Comparison of ENCODE assay signal across 8 mouse cellular contexts in genomic region chr3:90508950-90509746, GRCm38 (mm10). TPM values are rescaled to one million over a fixed set of nuclear protein-coding genes. Genes with fewer than 3 reads are reported as not detected.
A peak's percentile ranks its signal among the peaks of the same experiment; 100 is the strongest.
DNase-seq lines count a peak whose midpoint lies in the region; ATAC-seq and TF ChIP-seq lines count a peak whose summit lies in the region.

Gene Chtop (minus strand): TSS chr3:90509498.

- peak; percentile 100 for DNase-seq in MN1 (ENCODE audit: low spot score)
- peak; percentile 99 for DNase-seq in cerebellum, adult 9-10 months
- DNase-seq in hindbrain, embryonic 10.5 days (ENCODE audit: low spot score): peak; percentile 99
- peak; percentile 98 for DNase-seq in layer of hippocampus, adult 9-11 months
- DNase-seq in lung, postnatal 0 days (ENCODE audit: low spot score): peak; percentile 99
- peak; percentile 99 for DNase-seq in ovary, postnatal 14 days (ENCODE audit: low spot score)
- peak; percentile 100 for DNase-seq in thymus, postnatal 14 days

- TF ChIP-seq CTCF in lung, postnatal 0 days (IDR thresholded peaks at IDR 0.05): no peak

- H3K27ac ChIP-seq in hindbrain, embryonic 10.5 days: peak within 1 kb of the TSS; percentile 99
- peak within 1 kb of the TSS; percentile 96 for H3K27ac ChIP-seq in lung, postnatal 0 days (ENCODE audit: low read length)

- WGBS in hindbrain, embryonic 10.5 days: under 1% methylated on average over 66 of the region's 66 CpGs
- 0% methylated on average over 57 of the region's 66 CpGs for WGBS in lung, postnatal 0 days

- H3K36me3 ChIP-seq in hindbrain, embryonic 10.5 days: peaks cover 36% of the 10 kb centered on the region
- H3K36me3 ChIP-seq in lung, postnatal 0 days (ENCODE audit: insufficient read depth, low read length): peaks cover 14% of the 10 kb centered on the region; the same call in 1 of the 2 replicates

- H3K4me1 ChIP-seq in hindbrain, embryonic 10.5 days (replicated peaks): peaks cover 22% of the 10 kb centered on the region
- peaks cover 22% of the 10 kb centered on the region; the same call in 1 of the 2 replicates for H3K4me1 ChIP-seq in lung, postnatal 0 days (ENCODE audit: insufficient read depth, low read depth, low read length)

- no peaks in the 10 kb centered on the region for H3K9me3 ChIP-seq in hindbrain, embryonic 10.5 days
- no peaks in the 10 kb centered on the region for H3K9me3 ChIP-seq in lung, postnatal 0 days (ENCODE audit: low read length)

- H3K4me3 ChIP-seq in hindbrain, embryonic 10.5 days: peak within 1 kb of the TSS; percentile 85
- H3K4me3 ChIP-seq in lung, postnatal 0 days (ENCODE audit: low read depth, low read length): peak within 1 kb of the TSS; percentile 94

- ATAC-seq in frontal cortex, adult (ENCODE audit: low TSS enrichment): peak; percentile 84
- peak; percentile 91 for ATAC-seq in lung, postnatal 0 days

- peaks cover 33% of the 10 kb centered on the region for H3K27me3 ChIP-seq in hindbrain, embryonic 10.5 days (ENCODE audit: insufficient read depth, poor library complexity, severe bottlenecking)
- no peaks in the 10 kb centered on the region for H3K27me3 ChIP-seq in lung, postnatal 0 days (replicated peaks; ENCODE audit: insufficient read depth, low read length)

- peak within 1 kb of the TSS; percentile 99 for H3K9ac ChIP-seq in lung, postnatal 0 days (replicated peaks; ENCODE audit: low read depth)

- peak within 1 kb of the TSS; percentile 56 for H3K4me2 ChIP-seq in lung, postnatal 0 days (replicated peaks; ENCODE audit: low read depth, low read length)

- TF ChIP-seq EP300 in lung, postnatal 0 days (IDR thresholded peaks at IDR 0.05): 0 out of 2 replicates have a peak, but pooled peaks have one; percentile 26

RNA-seq across cellular contexts. Expression of gene Chtop, which starts in this region (rescaled TPM):
- polyA plus RNA-seq in hindbrain, embryonic 10.5 days (2016; fragmentation: Nextera tagmentation; extraction: Ambion mirVana): 174 and 182 TPM in 2 replicates
- 85.8 and 87.8 TPM in 2 replicates for polyA plus RNA-seq in lung, postnatal 0 days (2015; fragmentation: Nextera tagmentation; extraction: Ambion mirVana)

Comparison
In these comparisons a context has a peak if more than half of its experiments do, and no peak if none do; other contexts are left out.
1. Peak in every context shown above with its lines: DNase-seq, ATAC-seq, H3K4me3 ChIP-seq and H3K27ac ChIP-seq.